Mouse (Mus musculus) bone marrow, adult 2 months (tissue): Measurements from ENCODE around the gene Blnk.

Experiments used
- CTCF ChIP-seq: fragments of 200-500 bp; IDR thresholded peaks from 2 replicates; pipeline ENCODE4 v1.5.1; 2011; ENCODE audit warnings: low read length, control low read depth; ENCODE audit not compliant: control insufficient read depth, insufficient read depth
- POLR2A ChIP-seq: fragments of 200-500 bp; IDR thresholded peaks from 2 replicates; pipeline ENCODE4 v1.6.1; 2011; ENCODE audit warnings: low read depth, mild to moderate bottlenecking, control low read depth, low read length, borderline replicate concordance; ENCODE audit not compliant: control insufficient read depth

GRCm38 (mm10) chr19:40990781-40991343 lies 3.5 kb downstream of the Blnk start:
- TF ChIP-seq POLR2A (no peak), CTCF (no peak)
